Mouse (Mus musculus) lung, postnatal 0 days (tissue): ENCODE results near the gene Wdr83os.
A peak's percentile ranks its signal among the peaks of the same experiment; 100 is the strongest.

Source experiments
- CTCF ChIP-seq: IDR thresholded peaks from 2 replicates; pipeline ENCODE4 v1.5.1; 2016; ENCODE audit warnings: antibody characterized with exemption, mild to moderate bottlenecking
- EP300 ChIP-seq: IDR thresholded peaks from 2 replicates; pipeline ENCODE4 v1.6.1; 2016; ENCODE audit warnings: antibody characterized with exemption, mild to moderate bottlenecking, control low read depth

GRCm38 (mm10) chr8:85076993-85077392, 3.5 kb upstream of the Wdr83os start:
- TF ChIP-seq CTCF = peak; percentile 99
- no peak for TF ChIP-seq EP300
